Mouse (Mus musculus) brain, embryonic 14.5 days (tissue): Measurements from ENCODE around the gene Bach2. TPM values are rescaled to one million over a fixed set of nuclear protein-coding genes. Genes with fewer than 3 reads are reported as not detected.

Experiments used
- DNase-seq: peaks from one replicate; pipeline ENCODE4 v3.0.0-alpha.2; 2011; ENCODE audit warnings: low read depth
- CTCF ChIP-seq: fragments of 200-500 bp; IDR thresholded peaks from 2 replicates; pipeline ENCODE4 v1.5.1; 2012; ENCODE audit warnings: inconsistent platforms, mild to moderate bottlenecking, moderate library complexity, borderline replicate concordance; ENCODE audit not compliant: insufficient read depth, insufficient read length; ENCODE audit errors: extremely low read depth
- POLR2A ChIP-seq: fragments of 200-500 bp; IDR thresholded peaks from 2 replicates; pipeline ENCODE4 v1.6.1; 2012; ENCODE audit warnings: mild to moderate bottlenecking, inconsistent platforms, borderline replicate concordance; ENCODE audit not compliant: poor library complexity, insufficient read depth, insufficient read length, severe bottlenecking; ENCODE audit errors: extremely low read depth
- polyA plus RNA-seq: library from polyadenylated mRNA; depleted of rRNA; stranded (reverse); fragments of >200 nt; gene quantifications from 2 replicates; pipeline ENCODE4 v1.2.3, GENCODE M21; 2012; rRNA removed

The Bach2 gene
- 23.6 and 31.4 TPM in 2 replicates for polyA plus RNA-seq

DNA sequence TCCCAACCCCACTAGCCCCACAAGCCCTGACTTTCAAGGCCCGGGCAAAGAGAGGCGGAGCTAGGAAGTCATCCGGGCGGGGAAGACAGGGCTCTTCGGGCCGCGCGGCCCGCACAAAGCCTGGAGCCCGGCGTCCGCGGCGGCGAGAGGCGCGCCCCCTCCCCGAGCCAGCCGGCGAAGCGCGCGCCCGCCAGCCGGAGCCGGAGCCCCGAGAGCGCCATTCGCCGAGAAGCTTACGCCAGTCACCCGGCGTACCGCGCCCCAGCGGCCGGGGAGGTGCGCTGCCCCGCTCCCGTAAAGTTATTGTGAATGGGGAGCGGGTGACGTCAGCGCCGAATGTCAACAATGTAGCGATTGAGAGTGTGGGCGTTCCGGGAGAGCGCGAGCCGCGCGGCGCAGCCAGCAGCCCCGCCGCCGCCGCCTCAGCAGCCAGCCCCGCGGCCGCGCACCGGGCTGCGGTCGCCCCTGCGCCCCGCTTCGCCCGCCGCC is at the start of gene Bach2:
Gene Bach2 (plus strand): TSS at position 439 of the 489 bp plus-strand sequence.
- TF ChIP-seq CTCF (peak; percentile 36; the same call in 1 of the 2 replicates), POLR2A (peak; percentile 46; the same call in 1 of the 2 replicates)
- DNase-seq, result peak; percentile 98

DNA sequence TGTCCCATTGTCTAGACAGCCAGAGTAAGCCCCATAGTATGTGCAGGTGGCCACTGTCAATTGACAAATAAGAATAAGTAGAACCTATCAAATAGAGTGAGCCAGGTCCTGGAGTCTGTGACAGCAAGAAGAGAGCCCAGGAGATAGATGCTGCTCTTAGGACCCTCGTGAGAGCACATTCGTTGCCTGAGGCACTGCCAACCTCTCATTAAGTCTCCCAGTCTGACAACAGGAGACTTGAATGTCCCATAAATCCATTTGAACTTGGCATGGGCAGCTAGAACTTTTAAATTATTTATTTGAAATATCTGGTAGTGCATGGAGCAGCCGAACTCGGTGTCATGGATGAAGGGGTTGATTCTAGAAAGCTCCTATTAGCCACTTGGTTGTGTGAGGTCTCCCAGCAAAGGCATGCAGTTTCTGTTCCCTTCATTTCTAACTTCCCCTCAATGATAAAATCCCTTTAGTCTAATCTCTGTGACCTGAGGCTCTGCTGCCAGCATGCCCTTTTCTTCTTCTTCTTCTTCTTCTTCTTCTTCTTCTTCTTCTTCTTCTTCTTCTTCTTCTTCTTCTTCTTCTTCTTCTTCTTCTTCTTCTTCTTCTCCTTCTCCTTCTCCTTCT is 49.1 kb upstream of the Bach2 start:
- TF ChIP-seq POLR2A, result no peak
- TF ChIP-seq CTCF, result no peak
- peak; percentile 77 for DNase-seq

DNA sequence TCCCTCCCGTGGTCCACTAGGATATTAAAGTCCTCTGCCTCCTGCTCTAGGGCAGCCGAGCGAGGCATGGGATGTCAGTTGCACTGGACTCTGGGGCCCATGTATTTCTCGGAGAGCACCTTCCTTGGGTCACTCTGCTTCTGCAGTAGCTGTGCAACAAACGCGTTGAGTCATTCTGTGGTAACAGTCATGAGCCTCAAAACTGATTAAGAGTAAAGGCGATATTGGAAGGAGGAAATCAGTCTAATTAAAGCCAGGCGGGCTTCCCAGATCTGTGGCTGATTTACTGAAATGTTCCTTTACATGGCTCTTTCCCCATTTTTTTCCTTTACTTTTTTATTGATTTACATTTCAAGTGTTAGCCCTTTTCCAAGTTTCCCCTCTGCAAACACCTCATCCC is 48.1 kb upstream of the Bach2 start:
- TF ChIP-seq POLR2A (no peak), CTCF (no peak)
- no peak for DNase-seq

DNA sequence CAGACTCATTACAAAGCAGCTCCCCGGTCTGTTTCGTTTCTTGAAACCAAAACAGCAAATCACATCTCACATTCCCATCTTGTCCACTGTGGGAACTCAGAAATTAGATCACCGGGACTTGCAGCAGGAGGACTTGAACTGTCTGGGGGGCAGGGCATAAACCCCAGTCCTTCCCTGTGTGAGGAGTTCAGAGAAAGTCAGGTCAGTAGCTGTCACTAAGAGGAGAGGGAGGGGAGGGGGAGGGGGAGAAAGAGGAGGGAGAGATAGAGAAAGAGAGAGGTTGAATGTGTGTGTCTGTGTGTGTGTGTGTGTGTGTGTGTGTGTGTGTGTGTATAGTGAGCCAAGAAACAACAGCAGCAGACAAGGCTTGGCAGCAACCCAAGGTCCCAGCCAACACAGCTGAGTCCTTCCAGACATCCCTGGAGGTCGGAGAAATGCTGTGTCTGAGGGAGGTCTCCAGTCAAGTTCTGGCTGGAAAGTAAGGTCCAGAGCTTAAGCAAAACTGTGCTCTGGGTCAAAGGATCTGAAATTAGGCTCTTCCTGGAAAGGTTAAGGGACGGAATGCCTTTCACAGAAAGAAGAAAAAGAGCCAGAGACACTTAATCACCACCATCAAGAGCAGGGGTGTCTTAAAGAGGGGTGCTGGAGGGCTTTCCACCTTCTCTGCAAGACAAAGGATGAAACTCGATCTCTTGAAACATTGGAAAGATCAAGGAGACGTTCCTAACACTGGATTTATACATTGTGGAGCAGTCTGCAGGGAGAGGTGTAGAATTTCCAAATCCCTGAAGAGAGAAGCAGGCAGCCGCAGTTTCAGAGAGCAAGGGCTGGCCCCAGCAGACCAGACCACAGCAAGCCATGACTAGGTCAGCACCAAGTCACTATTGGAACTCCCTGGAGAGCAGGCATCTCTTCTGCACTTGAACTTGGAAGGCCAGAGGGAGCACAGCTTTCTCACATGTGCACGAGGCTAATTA is 42.4 kb upstream of the Bach2 start:
- TF ChIP-seq POLR2A, result no peak
- TF ChIP-seq CTCF, result no peak
- peak; percentile 93 for DNase-seq

DNA sequence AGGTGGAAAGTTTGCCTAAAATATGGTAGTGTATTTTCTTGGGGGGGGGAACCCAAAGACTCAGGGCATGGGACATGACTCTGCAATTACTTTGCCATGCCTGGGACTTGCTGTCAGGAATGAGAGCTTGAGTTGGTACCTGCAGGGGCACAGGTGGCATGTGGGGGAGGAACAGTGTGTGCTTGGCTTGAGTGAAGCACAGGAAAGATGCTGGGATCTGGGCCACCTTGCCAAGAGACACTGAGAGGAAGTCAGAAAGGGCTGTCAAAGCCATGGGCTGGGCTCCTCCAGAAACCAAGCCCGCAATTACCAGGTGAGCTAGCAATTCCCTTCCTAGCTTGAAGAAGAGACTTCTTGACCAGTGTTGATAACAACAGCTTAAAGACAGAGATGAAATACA is 40.6 kb upstream of the Bach2 start:
- TF ChIP-seq POLR2A, result no peak
- TF ChIP-seq CTCF, result no peak
- no peak for DNase-seq

DNA sequence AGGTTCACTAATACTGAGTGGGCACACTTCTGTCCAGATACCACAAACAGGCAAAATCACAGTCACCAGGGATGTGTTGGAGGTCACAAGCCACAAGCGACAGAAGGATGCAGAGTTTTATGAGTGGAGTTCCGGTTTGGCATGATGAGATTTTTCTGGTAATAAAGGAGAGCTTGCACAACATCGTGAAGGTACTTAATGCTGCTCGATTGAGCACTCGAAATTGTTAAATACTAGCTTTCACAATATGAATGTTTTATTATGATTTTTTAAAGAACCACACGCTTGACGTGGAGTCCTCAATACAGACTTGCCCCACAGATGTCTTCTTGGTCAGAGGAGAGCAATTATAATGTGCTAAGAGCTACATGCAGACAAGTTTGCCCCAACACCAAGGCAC is 40.0 kb upstream of the Bach2 start:
- DNase-seq, result no peak
- TF ChIP-seq CTCF, result no peak
- no peak for TF ChIP-seq POLR2A

DNA sequence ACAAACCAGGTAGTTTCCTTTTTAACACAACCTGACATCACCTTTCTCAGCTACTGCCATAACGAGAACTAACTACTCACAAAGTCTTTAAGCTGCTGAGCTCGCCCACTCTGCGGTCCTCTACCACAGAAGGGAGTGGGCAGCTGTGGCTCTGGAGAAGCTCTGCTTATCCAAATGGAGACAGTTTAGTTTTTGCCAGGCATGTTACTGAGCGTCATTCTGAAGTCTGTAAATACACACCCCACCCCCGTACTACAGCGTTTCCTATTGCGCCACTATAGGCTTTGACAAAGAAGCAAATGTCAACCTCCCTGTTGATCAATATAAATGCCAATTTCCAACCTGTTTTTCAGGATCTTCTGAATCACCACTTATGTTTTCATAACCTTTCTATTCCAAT is 39.4 kb upstream of the Bach2 start:
- DNase-seq, result no peak
- TF ChIP-seq CTCF (no peak), POLR2A (no peak)

DNA sequence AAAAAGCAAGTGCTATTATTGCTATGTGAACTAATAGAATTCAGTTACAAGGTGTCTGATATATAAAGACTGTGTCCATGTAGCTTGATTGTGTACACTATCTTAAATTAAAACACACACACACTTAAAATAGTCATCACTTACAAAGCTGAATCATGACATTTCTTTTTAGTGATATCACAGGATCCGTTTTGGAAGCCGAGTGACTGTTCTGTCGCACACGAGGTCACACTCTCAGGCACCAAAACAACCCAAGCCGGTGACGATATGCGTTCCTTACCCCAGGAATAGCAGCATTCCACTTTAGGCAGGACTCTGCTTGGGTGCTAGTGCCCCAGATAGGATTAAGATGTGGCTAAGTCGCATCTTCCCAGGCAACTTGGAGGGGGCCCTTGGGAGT is 37.5 kb upstream of the Bach2 start:
- no peak for TF ChIP-seq POLR2A
- no peak for TF ChIP-seq CTCF

DNA sequence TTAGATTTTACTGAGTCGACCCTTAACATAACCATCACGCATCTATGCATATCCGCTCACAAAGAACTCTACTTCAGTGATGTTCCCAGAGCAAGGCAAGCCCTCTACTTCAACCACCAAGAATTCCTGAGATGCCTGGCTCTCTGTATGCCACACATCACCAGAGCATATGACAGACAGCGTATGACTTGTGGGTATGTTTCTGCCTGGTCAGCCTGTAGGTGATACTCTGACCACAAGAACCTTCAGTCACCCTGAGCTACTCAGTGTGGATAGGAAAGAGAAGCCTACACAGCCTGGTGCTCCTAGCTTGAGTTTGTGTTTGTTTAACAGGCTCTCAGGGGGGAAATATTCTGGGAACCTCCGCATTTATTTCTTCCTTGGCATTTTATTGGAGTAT is 36.2 kb upstream of the Bach2 start:
- TF ChIP-seq CTCF (no peak), POLR2A (no peak)
- no peak for DNase-seq

More for the DNA sequence above, 37.5 kb upstream of the Bach2 start:
- no peak for DNase-seq

DNA sequence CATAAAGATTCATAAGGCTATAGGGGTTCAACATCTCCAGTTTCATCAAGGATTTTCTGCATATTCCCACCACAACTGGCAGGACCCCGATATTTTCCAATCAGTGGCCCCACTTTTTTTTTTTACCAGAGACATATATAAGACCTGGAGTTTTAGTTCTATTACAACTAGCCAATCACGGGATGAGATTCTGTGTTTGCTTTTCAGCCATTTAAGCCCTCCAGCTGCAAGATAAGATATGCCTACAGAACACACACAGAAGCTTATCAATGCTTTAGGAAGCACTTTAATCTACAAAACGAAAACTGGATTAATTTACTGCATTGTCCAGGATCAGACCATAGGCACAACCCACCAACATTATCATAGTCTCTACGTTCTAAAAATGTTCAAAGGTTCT is 33.8 kb upstream of the Bach2 start:
- TF ChIP-seq CTCF (no peak), POLR2A (no peak)
- no peak for DNase-seq

DNA sequence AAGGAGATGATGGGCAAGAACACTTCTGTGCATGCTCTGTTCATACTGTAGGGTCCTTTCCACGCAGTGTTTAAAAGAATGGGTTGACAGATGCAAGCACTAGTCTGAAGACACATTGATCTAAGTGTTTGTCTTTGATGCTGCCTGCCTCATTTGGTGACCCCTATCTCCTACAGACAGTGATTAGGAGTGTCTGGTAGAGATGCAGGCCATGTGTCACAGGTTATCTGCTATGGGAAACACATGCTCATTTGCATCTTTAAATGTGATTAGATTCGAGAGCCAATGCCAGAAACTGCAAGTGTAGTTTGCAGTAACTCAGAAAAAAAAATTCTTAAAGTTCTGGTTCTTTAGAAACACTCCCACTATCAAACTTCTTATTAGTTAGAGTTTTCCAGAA is 32.8 kb upstream of the Bach2 start:
- no peak for DNase-seq

DNA sequence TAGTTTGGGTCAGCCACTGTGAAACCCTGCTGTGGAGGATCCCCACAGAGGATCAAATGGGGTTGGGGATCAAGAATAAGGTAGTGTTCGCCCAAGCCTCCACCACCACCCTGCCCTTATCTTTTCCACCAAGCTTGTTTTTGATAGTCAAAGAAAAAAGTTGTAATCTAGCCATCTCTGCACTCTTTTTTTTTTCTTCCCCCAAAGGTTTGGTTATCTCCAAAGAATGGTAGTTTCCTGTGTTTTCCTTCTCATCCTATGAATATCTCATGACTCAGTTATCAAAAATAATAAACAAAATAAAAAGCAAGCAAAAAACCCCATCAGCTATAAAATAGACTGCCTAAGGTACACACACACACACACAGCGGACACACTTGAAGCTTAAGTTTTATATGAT is 28.6 kb upstream of the Bach2 start:
- TF ChIP-seq POLR2A (no peak), CTCF (no peak)
- no peak for DNase-seq

More for the DNA sequence above, 32.8 kb upstream of the Bach2 start:
- TF ChIP-seq POLR2A (no peak), CTCF (no peak)
